Mouse (Mus musculus) CD8-positive naive resting alpha-beta T cell, adult 2 months (primary cell): ENCODE data around the gene Ppp1r26.

Experiments used
- DNase-seq, 2 experiments: peaks; one replicate each; pipeline ENCODE4 v3.0.0; 2022; ENCODE audit warnings: low read depth in 2 of 2, low spot score in 2 of 2

Gene Ppp1r26

GRCm38 (mm10) chr2:28495801-28496595, 49.4 kb downstream of the Ppp1r26 start:
- no peak for DNase-seq

- no peak for DNase-seq
Measured at GRCm38 (mm10) chr2:28496671-28497070, 50.1 kb downstream of the Ppp1r26 start, which contains the start of gene Gbgt1. TSS of gene Gbgt1 (plus strand) at chr2:28496891.

GRCm38 (mm10) chr2:28497561-28497960, 51.0 kb downstream of the Ppp1r26 start:
- DNase-seq, result no peak

- DNase-seq, result no peak
Measured at GRCm38 (mm10) chr2:28498431-28498830, 51.8 kb downstream of the Ppp1r26 start.

GRCm38 (mm10) chr2:28502987-28503386, 56.4 kb downstream of the Ppp1r26 start:
- DNase-seq, result no peak

- DNase-seq, result no peak
Measured at GRCm38 (mm10) chr2:28504676-28505075, 58.1 kb downstream of the Ppp1r26 start.
